Mouse (Mus musculus): Measurements from ENCODE around the gene Mfap5. TPM values are rescaled to one million over a fixed set of nuclear protein-coding genes. Genes with fewer than 3 reads are reported as not detected.
"Not testable (repeated sequence)": the region's sequence is repeated elsewhere in the genome, so short reads cannot be mapped to it uniquely, and the experiment has no call there.

The Mfap5 gene
- polyA plus RNA-seq, 1 experiment: 0.26 TPM

DNA sequence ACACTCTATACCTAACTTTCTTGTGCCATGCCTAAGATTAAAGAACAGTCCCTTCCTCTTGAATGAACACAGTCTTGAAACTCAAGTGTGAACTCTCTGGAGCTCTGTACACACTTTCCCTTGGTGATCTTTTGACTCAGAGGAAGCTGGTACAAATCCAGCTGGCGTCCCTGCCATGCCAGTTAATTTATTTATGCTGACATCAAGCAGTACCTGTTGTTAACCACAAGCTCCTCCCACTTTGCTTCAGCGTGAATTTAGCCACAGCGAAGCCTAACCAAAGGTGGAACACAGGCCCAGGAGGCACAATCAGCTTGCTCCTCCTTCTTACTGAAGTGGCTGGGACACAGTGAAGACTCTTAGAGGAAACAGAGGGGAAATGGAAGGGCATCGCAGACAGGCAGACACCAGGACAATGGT is 27.2 kb downstream of the Mfap5 start:
- Histone ChIP-seq H3ac (ENCODE audit: control insufficient read depth, insufficient read length, low read depth) (no peak overlapping the region), H3K79me3 (ENCODE audit: low read depth) (no peaks in the 10 kb centered on the region), H3K79me2 (ENCODE audit: control insufficient read depth, insufficient read depth) (no peaks in the 10 kb centered on the region), H3K27me3 (ENCODE audit: control insufficient read depth, insufficient read depth, insufficient read length) (no peaks in the 10 kb centered on the region), H3K36me3 (ENCODE audit: control insufficient read depth, insufficient read depth) (no peaks in the 10 kb centered on the region), H3K4me3 (ENCODE audit: insufficient read depth, poor library complexity, severe bottlenecking) (no peak overlapping the region)
- TF ChIP-seq MAX (IDR thresholded peaks at IDR 0.05) (no peak), CTCF (IDR thresholded peaks at IDR 0.05; ENCODE audit: control insufficient read depth, insufficient read depth, insufficient read length) (no peak), MYOG (IDR thresholded peaks at IDR 0.05; ENCODE audit: control insufficient read depth, extremely low read depth, insufficient read length) (no peak), MYOD1 (IDR thresholded peaks at IDR 0.05; ENCODE audit: control insufficient read depth, insufficient read length, low read depth) (no peak), USF1 (IDR thresholded peaks at IDR 0.05; ENCODE audit: low read depth) (no peak), CEBPB (IDR thresholded peaks at IDR 0.05; ENCODE audit: low read depth) (no peak), FOSL1 (IDR thresholded peaks at IDR 0.05; ENCODE audit: insufficient read depth, low read length, poor library complexity, severe bottlenecking) (no peak)

DNA sequence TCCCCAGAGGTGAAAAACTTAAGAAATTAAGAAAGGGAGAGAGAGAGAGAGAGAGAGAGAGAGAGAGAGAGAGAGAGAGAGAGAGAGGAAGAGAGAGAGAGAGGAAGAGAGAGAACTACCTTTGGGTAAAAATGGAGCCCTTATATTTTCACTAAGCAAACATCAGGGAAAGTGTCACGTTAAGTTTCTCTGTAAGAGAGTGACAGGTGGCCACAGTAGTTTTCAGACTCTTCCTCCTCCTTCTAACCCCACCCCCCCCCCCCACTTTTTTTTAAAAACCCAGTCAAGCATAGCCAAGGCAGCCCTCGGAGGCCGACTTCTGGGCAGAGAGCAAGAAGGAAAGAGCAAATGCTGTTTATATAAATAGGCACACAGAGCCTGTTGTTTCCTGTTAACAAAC is 28.4 kb downstream of the Mfap5 start:
- Histone ChIP-seq H3K36me3 (ENCODE audit: control insufficient read depth, insufficient read depth) (no peaks in the 10 kb centered on the region), H3ac (ENCODE audit: control insufficient read depth, insufficient read length, low read depth) (no peak overlapping the region), H3K4me3 (ENCODE audit: insufficient read depth, poor library complexity, severe bottlenecking) (no peak overlapping the region), H3K27me3 (ENCODE audit: control insufficient read depth, insufficient read depth, insufficient read length) (no peaks in the 10 kb centered on the region), H3K79me3 (ENCODE audit: low read depth) (no peaks in the 10 kb centered on the region), H3K79me2 (ENCODE audit: control insufficient read depth, insufficient read depth) (no peaks in the 10 kb centered on the region)
- TF ChIP-seq CTCF (IDR thresholded peaks at IDR 0.05; ENCODE audit: control insufficient read depth, insufficient read depth, insufficient read length) (no peak), MYOG (IDR thresholded peaks at IDR 0.05; ENCODE audit: control insufficient read depth, extremely low read depth, insufficient read length) (no peak), USF1 (IDR thresholded peaks at IDR 0.05; ENCODE audit: low read depth) (no peak), MYOD1 (IDR thresholded peaks at IDR 0.05; ENCODE audit: control insufficient read depth, insufficient read length, low read depth) (no peak), FOSL1 (IDR thresholded peaks at IDR 0.05; ENCODE audit: insufficient read depth, low read length, poor library complexity, severe bottlenecking) (no peak), CEBPB (IDR thresholded peaks at IDR 0.05; ENCODE audit: low read depth) (no peak), MAX (IDR thresholded peaks at IDR 0.05) (no peak)

DNA sequence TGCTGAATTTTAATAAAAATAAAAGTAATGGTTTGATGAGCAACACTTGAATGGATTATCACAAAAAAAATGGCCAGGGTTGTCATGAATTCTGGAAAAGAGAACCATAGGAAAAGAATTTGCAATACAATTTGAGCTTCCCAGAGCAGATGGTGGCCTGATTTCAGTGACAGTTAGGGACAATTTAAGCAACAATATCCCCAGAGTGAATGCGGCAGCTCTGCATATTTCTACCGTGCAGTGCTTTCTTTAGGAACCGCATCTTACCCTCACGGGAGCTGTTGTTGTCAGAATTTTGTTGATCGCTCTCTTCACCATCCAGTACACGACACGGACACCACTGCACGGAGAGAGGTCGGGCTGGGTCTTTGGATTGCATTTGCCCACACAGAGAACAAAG is 33.9 kb downstream of the Mfap5 start:
- H3K79me3 ChIP-seq (ENCODE audit: low read depth): no peaks in the 10 kb centered on the region
- no peaks in the 10 kb centered on the region for H3K27me3 ChIP-seq (ENCODE audit: control insufficient read depth, insufficient read depth, insufficient read length)
- no peak overlapping the region for H3ac ChIP-seq (ENCODE audit: control insufficient read depth, insufficient read length, low read depth)
- no peak for TF ChIP-seq MAX (IDR thresholded peaks at IDR 0.05)
- TF ChIP-seq MYOG (IDR thresholded peaks at IDR 0.05; ENCODE audit: control insufficient read depth, extremely low read depth, insufficient read length): no peak
- TF ChIP-seq FOSL1 (IDR thresholded peaks at IDR 0.05; ENCODE audit: insufficient read depth, low read length, poor library complexity, severe bottlenecking): no peak
- no peak for TF ChIP-seq CEBPB (IDR thresholded peaks at IDR 0.05; ENCODE audit: low read depth)
- TF ChIP-seq MYOD1 (IDR thresholded peaks at IDR 0.05; ENCODE audit: control insufficient read depth, insufficient read length, low read depth): no peak
- TF ChIP-seq CTCF (IDR thresholded peaks at IDR 0.05; ENCODE audit: control insufficient read depth, insufficient read depth, insufficient read length): no peak
- TF ChIP-seq USF1 (IDR thresholded peaks at IDR 0.05; ENCODE audit: low read depth): no peak
- H3K4me3 ChIP-seq (ENCODE audit: insufficient read depth, poor library complexity, severe bottlenecking): no peak overlapping the region
- no peaks in the 10 kb centered on the region for H3K79me2 ChIP-seq (ENCODE audit: control insufficient read depth, insufficient read depth)
- H3K36me3 ChIP-seq (ENCODE audit: control insufficient read depth, insufficient read depth): no peaks in the 10 kb centered on the region

DNA sequence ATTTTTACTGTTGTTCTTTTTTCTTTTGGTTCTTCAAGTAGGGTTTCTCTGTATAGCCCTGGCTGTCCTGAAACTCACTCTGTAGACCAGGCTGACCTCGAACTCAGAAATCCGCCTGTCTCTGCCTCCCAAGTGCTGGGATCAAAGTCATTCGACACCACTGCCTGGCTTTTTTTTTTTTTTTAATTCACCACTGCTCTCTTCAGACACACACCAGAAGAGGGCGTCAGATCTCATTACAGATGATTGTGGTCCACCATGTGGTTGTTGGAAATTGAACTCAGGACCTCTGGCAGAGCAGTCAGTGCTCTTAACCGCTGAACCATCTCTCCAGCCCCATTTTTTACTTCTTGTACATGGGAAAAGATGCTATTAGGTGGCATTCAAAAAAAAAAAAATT is 36.8 kb downstream of the Mfap5 start:
- not testable (repeated sequence) for H3K79me2 ChIP-seq (ENCODE audit: control insufficient read depth, insufficient read depth); H3K27me3 ChIP-seq (ENCODE audit: control insufficient read depth, insufficient read depth, insufficient read length); H3ac ChIP-seq (ENCODE audit: control insufficient read depth, insufficient read length, low read depth); H3K4me3 ChIP-seq (ENCODE audit: insufficient read depth, poor library complexity, severe bottlenecking); H3K36me3 ChIP-seq (ENCODE audit: control insufficient read depth, insufficient read depth); H3K79me3 ChIP-seq (ENCODE audit: low read depth)

DNA sequence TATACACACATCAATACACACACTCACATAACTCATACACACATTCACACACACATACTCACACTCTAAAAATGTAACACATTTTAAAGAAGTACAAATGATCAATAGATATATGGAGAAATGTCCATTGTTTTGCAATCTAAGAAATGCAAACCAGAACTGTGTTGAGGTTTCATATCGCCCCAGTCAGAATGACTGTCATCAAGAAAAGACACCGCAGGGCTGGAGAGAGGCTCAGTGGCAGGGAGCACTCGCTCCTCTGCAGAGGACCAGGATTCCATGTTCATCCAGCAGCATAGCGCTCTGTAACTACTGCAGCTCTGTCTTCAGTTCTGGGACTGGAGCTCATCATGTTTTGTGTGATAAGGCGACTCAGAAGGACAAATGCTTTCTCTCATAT is 37.9 kb downstream of the Mfap5 start:
- no peak overlapping the region for H3ac ChIP-seq (ENCODE audit: control insufficient read depth, insufficient read length, low read depth)
- H3K4me3 ChIP-seq (ENCODE audit: insufficient read depth, poor library complexity, severe bottlenecking): no peak overlapping the region
- H3K79me3 ChIP-seq (ENCODE audit: low read depth): no peaks in the 10 kb centered on the region
- TF ChIP-seq MAX (IDR thresholded peaks at IDR 0.05): no peak
- TF ChIP-seq MYOG (IDR thresholded peaks at IDR 0.05; ENCODE audit: control insufficient read depth, extremely low read depth, insufficient read length): no peak
- no peak for TF ChIP-seq CEBPB (IDR thresholded peaks at IDR 0.05; ENCODE audit: low read depth)
- TF ChIP-seq CTCF (IDR thresholded peaks at IDR 0.05; ENCODE audit: control insufficient read depth, insufficient read depth, insufficient read length): no peak
- no peak for TF ChIP-seq FOSL1 (IDR thresholded peaks at IDR 0.05; ENCODE audit: insufficient read depth, low read length, poor library complexity, severe bottlenecking)
- no peak for TF ChIP-seq MYOD1 (IDR thresholded peaks at IDR 0.05; ENCODE audit: control insufficient read depth, insufficient read length, low read depth)
- no peak for TF ChIP-seq USF1 (IDR thresholded peaks at IDR 0.05; ENCODE audit: low read depth)
- H3K79me2 ChIP-seq (ENCODE audit: control insufficient read depth, insufficient read depth): no peaks in the 10 kb centered on the region
- no peaks in the 10 kb centered on the region for H3K36me3 ChIP-seq (ENCODE audit: control insufficient read depth, insufficient read depth)
- no peaks in the 10 kb centered on the region for H3K27me3 ChIP-seq (ENCODE audit: control insufficient read depth, insufficient read depth, insufficient read length)

DNA sequence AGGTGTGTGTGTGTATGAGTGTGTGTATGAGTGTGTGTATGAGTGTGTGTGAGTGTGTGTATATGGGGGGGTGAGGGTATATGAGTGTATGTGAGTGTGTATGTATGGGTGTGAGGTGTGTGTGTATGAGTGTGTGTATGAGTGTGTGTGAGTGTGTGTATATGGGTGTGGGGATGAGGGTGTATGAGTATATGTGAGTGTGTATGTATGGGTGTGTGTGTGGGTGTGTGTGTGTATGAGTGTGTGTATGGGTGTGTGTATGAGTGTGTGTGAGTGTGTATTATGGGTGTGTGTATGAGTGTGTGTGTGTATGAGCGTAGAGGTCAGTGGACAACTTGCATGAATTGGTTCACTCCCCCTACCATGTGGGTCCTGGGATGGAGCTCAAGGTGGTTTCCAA is 39.0 kb downstream of the Mfap5 start:
- no peaks in the 10 kb centered on the region for H3K27me3 ChIP-seq (ENCODE audit: control insufficient read depth, insufficient read depth, insufficient read length)
- no peaks in the 10 kb centered on the region for H3K36me3 ChIP-seq (ENCODE audit: control insufficient read depth, insufficient read depth)
- no peaks in the 10 kb centered on the region for H3K79me2 ChIP-seq (ENCODE audit: control insufficient read depth, insufficient read depth)
- H3K4me3 ChIP-seq (ENCODE audit: insufficient read depth, poor library complexity, severe bottlenecking): no peak overlapping the region
- H3K79me3 ChIP-seq (ENCODE audit: low read depth): no peaks in the 10 kb centered on the region
- TF ChIP-seq USF1 (IDR thresholded peaks at IDR 0.05; ENCODE audit: low read depth): no peak
- TF ChIP-seq FOSL1 (IDR thresholded peaks at IDR 0.05; ENCODE audit: insufficient read depth, low read length, poor library complexity, severe bottlenecking): no peak
- TF ChIP-seq MYOD1 (IDR thresholded peaks at IDR 0.05; ENCODE audit: control insufficient read depth, insufficient read length, low read depth): no peak
- no peak for TF ChIP-seq MYOG (IDR thresholded peaks at IDR 0.05; ENCODE audit: control insufficient read depth, extremely low read depth, insufficient read length)
- no peak for TF ChIP-seq CTCF (IDR thresholded peaks at IDR 0.05; ENCODE audit: control insufficient read depth, insufficient read depth, insufficient read length)
- TF ChIP-seq CEBPB (IDR thresholded peaks at IDR 0.05; ENCODE audit: low read depth): no peak
- no peak for TF ChIP-seq MAX (IDR thresholded peaks at IDR 0.05)
- H3ac ChIP-seq (ENCODE audit: control insufficient read depth, insufficient read length, low read depth): no peak overlapping the region

Measured in C2C12 (cell line).